Mouse (Mus musculus) heart, embryonic 11.5 days (tissue): Measurements from ENCODE around the gene 3300002I08Rik. TPM values are rescaled to one million over a fixed set of nuclear protein-coding genes. Genes with fewer than 3 reads are reported as not detected.
"Not testable (repeated sequence)": the region's sequence is repeated elsewhere in the genome, so short reads cannot be mapped to it uniquely, and the experiment has no call there.

Experiments
- ATAC-seq: fragments of 200-750 bp; cut with Nextera tagmentation; replicated peaks from 2 replicates; pipeline ENCODE4 v1.8.0; 2017; ENCODE audit warnings: moderate library complexity; ENCODE audit not compliant: insufficient number of reproducible peaks, low FRiP score, low TSS enrichment
- H3K27ac ChIP-seq: fragments of 300-500 bp; sonication (generic); 2 replicates; pipeline ENCODE4 v1.5.1; 2014; ENCODE audit warnings: mild to moderate bottlenecking, low read depth, low read length
- H3K27me3 ChIP-seq: fragments of 300-500 bp; sonication (generic); 2 replicates; pipeline ENCODE4 v1.6.1; 2014; ENCODE audit warnings: mild to moderate bottlenecking, low read length, mixed read lengths; ENCODE audit not compliant: control insufficient read depth, insufficient read depth
- H3K36me3 ChIP-seq: fragments of 300-500 bp; sonication (generic); 2 replicates; pipeline ENCODE4 v1.6.1; 2014; ENCODE audit warnings: mild to moderate bottlenecking, low read length, moderate library complexity, mixed read lengths; ENCODE audit not compliant: control insufficient read depth, insufficient read depth
- H3K4me1 ChIP-seq: fragments of 300-500 bp; sonication (generic); 2 replicates; pipeline ENCODE4 v1.6.1; 2014; ENCODE audit warnings: low read length; ENCODE audit not compliant: control insufficient read depth, insufficient read depth
- H3K4me2 ChIP-seq: fragments of 300-500 bp; sonication (generic); 2 replicates; pipeline ENCODE4 v1.6.1; 2014; ENCODE audit warnings: mild to moderate bottlenecking, moderate library complexity
- H3K4me3 ChIP-seq: fragments of 300-500 bp; sonication (generic); 2 replicates; pipeline ENCODE4 v1.5.1; 2014; ENCODE audit warnings: low read depth, low read length
- H3K9ac ChIP-seq: fragments of 300-500 bp; sonication (generic); 2 replicates; pipeline ENCODE4 v1.6.1; 2014; ENCODE audit warnings: mild to moderate bottlenecking, low read depth, low read length, moderate library complexity
- H3K9me3 ChIP-seq: fragments of 300-500 bp; sonication (generic); replicated peaks from 2 replicates; pipeline ENCODE4 v1.6.1; 2016; ENCODE audit warnings: low read length; ENCODE audit not compliant: control insufficient read depth
- WGBS: fragments of 180-500 bp; shearing (Covaris S2); extraction: QIAGEN DNeasy Blood & Tissue Kit; methylation state at CpG from one replicate; pipeline ENCODE4 v1.1.7; 2014; ENCODE audit not compliant: insufficient replicate concordance; 5-methylcytosine and 5-hydroxymethylcytosine counted together
- polyA plus RNA-seq: library from polyadenylated mRNA; unstranded; fragments of >200 nt; fragmentation: Nextera tagmentation; extraction: Ambion mirVana; gene quantifications from 2 replicates; pipeline ENCODE4 v1.2.1, GENCODE M21; 2014

3300002I08Rik gene
- polyA plus RNA-seq = 5.0 and 6.1 TPM in 2 replicates

DNA sequence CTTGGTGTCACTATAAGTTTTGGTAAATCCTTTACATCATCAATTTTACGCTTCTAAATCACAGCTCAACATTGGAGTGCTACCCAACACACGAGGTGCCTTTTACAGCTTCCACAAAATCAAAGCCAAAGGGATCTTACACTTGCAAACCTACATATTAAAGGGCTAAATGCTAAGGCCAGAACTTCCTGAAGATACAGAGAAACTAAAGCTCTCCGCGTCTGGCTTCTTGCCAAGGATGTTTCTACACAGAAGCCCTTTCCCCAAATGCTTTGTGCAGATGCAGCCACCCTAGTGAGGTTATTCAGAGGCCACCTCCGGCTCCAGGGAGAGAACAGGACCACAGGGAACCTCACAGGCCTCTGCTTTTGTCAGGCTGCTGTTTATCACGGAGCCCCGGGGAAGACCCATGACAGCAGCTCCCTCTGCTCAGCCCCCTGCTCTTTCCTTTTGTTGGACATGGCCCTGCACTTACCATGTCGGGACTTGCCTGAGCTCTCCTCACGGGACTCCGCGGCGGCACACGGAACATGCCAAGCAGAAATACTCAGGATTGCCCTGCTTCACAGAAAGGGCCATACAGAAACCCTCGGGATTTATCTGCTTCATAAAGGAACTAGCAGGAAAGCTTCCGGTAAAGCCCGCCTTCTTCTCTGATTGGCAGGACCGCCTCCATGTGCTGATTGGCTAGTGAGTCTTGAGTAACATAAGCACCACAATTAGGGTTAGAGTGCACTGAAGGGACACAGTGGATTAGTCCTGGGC is at the start of gene 3300002I08Rik:
Gene 3300002I08Rik (minus strand): TSS at position 653 of the 765 bp plus-strand sequence.
- Histone ChIP-seq H3K9ac (peak within 1 kb of the TSS; percentile 76), H3K4me3 (peak within 1 kb of the TSS; percentile 60), H3K27ac (peak within 1 kb of the TSS; percentile 58; the same call in 1 of the 2 replicates), H3K4me2 (peak within 1 kb of the TSS; percentile 56)
- not testable (repeated sequence) for H3K4me1 ChIP-seq, H3K27me3 ChIP-seq, H3K9me3 ChIP-seq, H3K36me3 ChIP-seq
- ATAC-seq = peak; percentile 96
- 3% methylated on average over 16 of the region's 17 CpGs for WGBS

DNA sequence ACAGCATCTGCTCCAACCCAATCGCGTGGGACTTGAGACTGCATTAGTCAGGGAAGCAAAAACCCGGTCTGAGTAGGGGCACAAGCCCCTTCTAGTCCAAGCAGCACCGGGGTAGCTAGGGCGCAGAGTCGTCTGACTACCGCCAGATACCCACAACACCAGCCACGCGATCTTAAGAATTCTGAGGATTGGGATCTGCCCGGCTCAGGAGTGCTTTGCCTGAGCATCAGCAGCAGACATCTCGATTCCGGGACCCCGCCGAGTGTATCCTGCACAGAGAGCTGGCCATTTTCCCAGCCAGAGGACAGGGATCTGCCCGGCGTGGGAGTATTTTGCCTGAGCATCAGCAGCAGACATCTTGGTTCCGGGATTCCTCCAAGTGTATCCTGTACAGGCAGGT is 49.6 kb upstream of the 3300002I08Rik start:
- not testable (repeated sequence) for H3K4me2 ChIP-seq, H3K9me3 ChIP-seq, H3K4me1 ChIP-seq, H3K27ac ChIP-seq, H3K4me3 ChIP-seq, H3K36me3 ChIP-seq, H3K27me3 ChIP-seq, ATAC-seq, H3K9ac ChIP-seq
- WGBS = 85% methylated on average over 17 of the region's 17 CpGs

- no peak overlapping the region for H3K9ac ChIP-seq
- no peak overlapping the region for H3K4me3 ChIP-seq
- H3K4me1 ChIP-seq = no peaks in the 10 kb centered on the region
- ATAC-seq = no peak
- peaks cover 6% of the 10 kb centered on the region; the same call in 1 of the 2 replicates for H3K9me3 ChIP-seq
- H3K27ac ChIP-seq = no peak overlapping the region
- H3K4me2 ChIP-seq = no peak overlapping the region
- H3K36me3 ChIP-seq = no peaks in the 10 kb centered on the region
- WGBS = 76% methylated on average over 1 of the region's 1 CpGs
- no peaks in the 10 kb centered on the region for H3K27me3 ChIP-seq
Observed at GRCm38 (mm10) chr2:150390198-150390597, 27.6 kb upstream of the 3300002I08Rik start.

DNA sequence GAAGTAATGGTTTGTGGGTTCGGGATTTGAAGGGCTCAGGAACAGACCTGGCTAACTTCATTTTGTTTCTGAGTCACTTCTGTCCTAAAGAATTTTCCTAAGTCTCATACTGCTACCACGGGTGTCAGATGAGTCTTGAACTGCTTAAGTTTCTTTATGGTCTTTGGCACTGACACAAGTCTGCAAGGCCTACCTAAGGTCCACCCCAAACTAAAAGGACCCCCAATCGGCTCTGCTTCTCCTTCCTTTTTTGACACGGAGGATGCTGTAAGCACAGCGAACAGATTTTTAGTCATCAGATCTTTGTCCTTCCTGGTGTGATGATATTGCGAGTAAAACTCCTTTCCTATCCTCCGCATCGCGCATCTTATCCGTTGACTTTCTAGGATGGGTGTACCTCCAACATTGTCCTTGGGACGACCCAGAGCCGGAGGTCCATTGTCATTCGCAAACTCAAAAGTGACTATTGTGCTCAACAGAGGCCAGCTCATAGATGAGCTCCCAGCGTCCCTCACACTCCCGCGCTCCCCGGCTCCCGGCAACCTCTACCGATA is 23.1 kb upstream of the 3300002I08Rik start:
- H3K27me3 ChIP-seq, H3K27ac ChIP-seq, H3K36me3 ChIP-seq, H3K9me3 ChIP-seq, ATAC-seq, H3K4me3 ChIP-seq, H3K4me1 ChIP-seq, H3K4me2 ChIP-seq, H3K9ac ChIP-seq: not testable (repeated sequence)
- 92% methylated on average over 18 of the region's 19 CpGs for WGBS

- 12% methylated on average over 4 of the region's 4 CpGs for WGBS
- no peaks in the 10 kb centered on the region for H3K9me3 ChIP-seq
- peak; percentile 19; the same call in 1 of the 2 replicates for ATAC-seq
- peak overlapping the region; percentile 76 for H3K9ac ChIP-seq
- peak overlapping the region; percentile 60 for H3K4me3 ChIP-seq
- no peaks in the 10 kb centered on the region for H3K36me3 ChIP-seq
- H3K27me3 ChIP-seq = no peaks in the 10 kb centered on the region
- H3K4me2 ChIP-seq = peak overlapping the region; percentile 56
- H3K4me1 ChIP-seq = no peaks in the 10 kb centered on the region
- H3K27ac ChIP-seq = peak overlapping the region; percentile 58; the same call in 1 of the 2 replicates
Observed at GRCm38 (mm10) chr2:150362878-150363229, 289 bp upstream of the 3300002I08Rik start.

DNA sequence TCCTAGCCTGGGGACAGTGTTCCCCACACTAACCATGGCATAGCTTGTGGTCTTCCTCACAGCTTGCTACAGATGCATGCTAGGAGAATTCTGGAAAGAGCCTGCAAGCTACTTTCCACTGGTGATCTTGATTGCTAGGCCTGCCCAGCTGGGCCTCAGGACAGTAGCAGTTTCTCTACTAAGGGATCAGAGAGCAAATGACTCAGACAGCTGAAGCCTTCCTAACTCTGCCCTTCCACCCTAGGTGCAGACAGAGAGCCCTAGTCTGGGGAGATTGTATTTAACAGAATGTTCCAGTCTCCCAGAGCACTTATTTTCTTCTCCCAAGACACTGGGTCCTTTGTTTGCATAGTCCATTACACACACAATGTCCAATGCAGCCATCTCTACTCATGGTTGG is 5.4 kb downstream of the 3300002I08Rik start:
- not testable (repeated sequence) for H3K36me3 ChIP-seq, H3K4me3 ChIP-seq, H3K9ac ChIP-seq, H3K4me1 ChIP-seq, H3K27me3 ChIP-seq, ATAC-seq, H3K9me3 ChIP-seq, H3K27ac ChIP-seq, H3K4me2 ChIP-seq

DNA sequence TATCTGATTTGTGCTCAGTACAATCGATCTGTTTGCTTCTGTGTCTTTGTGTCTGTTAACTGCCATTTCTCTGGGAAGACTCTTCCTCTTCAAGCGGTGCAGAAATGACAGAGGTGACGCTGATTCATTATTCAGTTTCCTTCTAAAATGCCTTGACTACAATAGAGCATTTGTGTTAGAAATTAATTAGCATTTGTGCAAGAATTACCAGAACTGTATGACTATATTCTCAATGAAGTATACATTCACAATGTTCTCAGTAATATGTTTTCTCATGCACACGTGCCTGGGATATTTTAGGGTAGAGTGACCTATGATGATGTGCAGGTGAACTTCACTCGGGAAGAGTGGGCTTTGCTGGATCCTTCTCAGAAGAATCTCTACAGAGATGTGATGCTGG is 39.2 kb downstream of the 3300002I08Rik start, which contains the start of gene Gm10130:
Gene Gm10130 (plus strand): TSS at position 301 of the 400 bp plus-strand sequence.
- H3K36me3 ChIP-seq = peaks cover 14% of the 10 kb centered on the region
- H3K4me2 ChIP-seq = no peak within 1 kb of the TSS
- H3K9ac ChIP-seq = no peak within 1 kb of the TSS
- H3K27ac ChIP-seq = no peak within 1 kb of the TSS
- H3K27me3 ChIP-seq = no peaks in the 10 kb centered on the region
- no peak within 1 kb of the TSS for H3K4me3 ChIP-seq
- peaks cover 9% of the 10 kb centered on the region; the same call in 1 of the 2 replicates for H3K9me3 ChIP-seq
- 92% methylated on average over 5 of the region's 5 CpGs for WGBS
- ATAC-seq = no peak
- H3K4me1 ChIP-seq = no peaks in the 10 kb centered on the region

DNA sequence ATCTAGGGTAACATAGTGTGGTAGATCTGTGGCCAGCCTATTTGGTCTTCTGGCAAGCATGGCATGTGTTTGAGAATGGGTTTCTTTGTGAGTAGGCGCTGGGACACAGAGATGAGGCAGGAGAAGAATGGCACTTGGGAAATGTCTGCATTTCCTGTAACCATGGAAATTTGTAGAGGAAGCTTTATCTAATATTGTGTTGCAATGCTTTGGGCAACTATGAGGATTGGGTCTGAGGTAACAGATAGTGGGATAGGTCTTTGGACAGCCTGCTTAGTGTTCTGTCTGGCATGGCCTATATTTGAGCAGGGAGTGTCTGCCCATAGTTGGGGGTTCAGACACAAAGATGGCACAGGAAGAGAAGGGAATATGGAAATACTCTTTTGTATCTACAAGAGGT is 43.6 kb downstream of the 3300002I08Rik start:
- H3K4me3 ChIP-seq = no peak overlapping the region
- H3K27ac ChIP-seq = no peak overlapping the region
- peaks cover 9% of the 10 kb centered on the region; the same call in 1 of the 2 replicates for H3K9me3 ChIP-seq
- no peak overlapping the region for H3K9ac ChIP-seq
- no peaks in the 10 kb centered on the region for H3K4me1 ChIP-seq
- 87% methylated on average over 1 of the region's 1 CpGs for WGBS
- no peak for ATAC-seq
- H3K4me2 ChIP-seq = no peak overlapping the region
- peaks cover 10% of the 10 kb centered on the region for H3K36me3 ChIP-seq
- no peaks in the 10 kb centered on the region for H3K27me3 ChIP-seq

DNA sequence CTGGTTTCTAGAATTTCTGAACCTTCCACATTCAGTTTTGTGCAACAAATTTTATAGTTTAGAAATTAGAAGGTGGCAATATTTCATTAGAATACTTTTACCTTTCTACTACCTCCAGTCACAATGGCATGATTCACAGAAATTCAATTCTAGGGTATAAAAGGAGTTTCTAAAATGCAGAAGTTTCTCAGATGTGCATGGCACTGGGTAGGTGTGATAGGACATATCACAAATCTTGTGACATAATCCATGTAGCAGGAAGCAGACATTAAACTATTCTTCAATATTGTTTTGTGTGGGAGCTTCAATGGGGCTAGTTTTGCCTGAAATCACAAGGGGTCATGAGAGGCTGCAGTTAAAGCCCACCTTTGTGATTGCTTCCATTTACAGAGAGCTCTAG is 46.4 kb downstream of the 3300002I08Rik start:
- H3K27ac ChIP-seq = no peak overlapping the region
- ATAC-seq = no peak
- no peaks in the 10 kb centered on the region for H3K27me3 ChIP-seq

More for the DNA sequence above, 46.4 kb downstream of the 3300002I08Rik start:
- Histone ChIP-seq H3K9ac (no peak overlapping the region), H3K9me3 (peaks cover 7% of the 10 kb centered on the region; the same call in 1 of the 2 replicates), H3K36me3 (peaks cover 10% of the 10 kb centered on the region), H3K4me2 (no peak overlapping the region), H3K4me3 (no peak overlapping the region), H3K4me1 (no peaks in the 10 kb centered on the region)
